Mouse (Mus musculus): ENCODE results near the gene Pklr.

Pklr gene

DNA sequence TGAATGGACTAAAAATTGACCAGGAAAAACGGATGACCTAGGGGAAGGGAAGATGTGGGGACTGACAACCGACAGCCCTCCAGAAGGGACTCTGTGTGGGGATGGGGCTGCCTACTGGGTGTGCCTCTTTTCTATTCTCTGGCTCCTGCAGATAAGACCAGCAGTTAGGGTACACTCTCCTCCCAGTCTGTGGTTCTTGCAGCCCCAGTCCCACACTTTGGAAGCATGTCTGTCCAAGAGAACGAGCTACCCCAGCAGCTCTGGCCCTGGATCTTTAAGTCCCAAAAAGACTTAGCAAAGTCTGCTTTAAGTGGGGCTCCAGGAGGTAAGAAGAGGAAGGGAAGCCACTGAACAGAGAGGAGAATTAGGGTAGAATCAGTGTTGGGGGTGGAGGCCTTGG lies at the start of gene Pklr:
TSS of gene Pklr (plus strand) at position 185 of the 400 bp plus-strand sequence.
- DNase-seq (ENCODE audit: low spot score) = no peak

GRCm38 (mm10) chr3:89087338-89088110 lies 48.4 kb upstream of the Pklr start:
- peak; percentile 78 for DNase-seq (ENCODE audit: low spot score)

GRCm38 (mm10) chr3:89088974-89089373 lies 47.0 kb upstream of the Pklr start:
- DNase-seq (ENCODE audit: low spot score) = no peak

- DNase-seq (ENCODE audit: low spot score) = peak; percentile 80
These were observed 45.9 kb upstream of the Pklr start for GRCm38 (mm10) chr3:89089882-89090591.

GRCm38 (mm10) chr3:89090694-89091655 lies 45.0 kb upstream of the Pklr start:
- peak; percentile 86 for DNase-seq (ENCODE audit: low spot score)

GRCm38 (mm10) chr3:89091811-89092508 lies 44.0 kb upstream of the Pklr start:
- no peak for DNase-seq (ENCODE audit: low spot score)

GRCm38 (mm10) chr3:89092509-89093090 lies 43.3 kb upstream of the Pklr start:
- no peak for DNase-seq (ENCODE audit: low spot score)

DNA sequence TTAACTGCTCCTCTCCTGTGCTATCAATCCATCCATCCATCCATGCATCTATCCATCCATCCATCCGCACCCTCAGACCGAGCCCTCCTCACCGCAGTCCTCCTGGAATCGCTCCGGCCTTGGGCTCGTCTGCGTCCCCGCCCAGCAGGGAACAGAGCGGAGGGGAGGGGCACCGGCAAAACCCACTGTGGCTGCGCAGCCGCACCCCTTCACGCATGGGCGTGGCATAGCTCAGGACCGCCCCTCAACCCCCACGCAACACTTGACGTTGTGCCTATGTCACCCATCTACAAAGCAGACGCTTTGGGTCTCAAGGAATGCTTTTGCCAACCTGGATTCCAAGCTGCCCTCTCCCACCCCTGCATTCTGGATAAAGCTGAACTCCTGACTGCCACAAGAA lies 42.8 kb upstream of the Pklr start, which contains the start of gene Rusc1:
TSS of gene Rusc1 (minus strand) at position 137 of the 400 bp plus-strand sequence.
- peak; percentile 85 for DNase-seq (ENCODE audit: low spot score)

GRCm38 (mm10) chr3:89094021-89094420 lies 41.9 kb upstream of the Pklr start:
- no peak for DNase-seq (ENCODE audit: low spot score)

DNA sequence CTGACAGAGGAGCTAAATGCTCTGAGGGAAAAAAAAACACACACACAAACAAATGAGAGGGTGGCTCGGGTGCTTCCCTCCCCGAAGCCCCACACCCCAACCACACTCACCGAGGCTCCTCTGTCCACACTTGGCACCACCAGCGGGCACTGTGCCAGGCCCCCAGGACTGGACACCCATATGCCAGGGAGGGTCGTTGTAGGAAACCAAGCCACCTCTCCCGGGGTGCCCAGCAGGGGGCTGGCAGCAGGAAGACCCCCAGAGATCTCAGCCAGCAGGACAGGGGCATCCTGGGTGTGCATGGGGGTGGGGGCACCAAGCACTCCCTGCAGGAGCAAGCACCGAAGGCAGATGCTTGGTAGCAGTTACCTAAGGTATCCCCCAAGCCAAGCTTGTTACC lies 35.1 kb upstream of the Pklr start, which contains the start of gene Gm43738:
TSS of gene Gm43738 (minus strand) at position 289 of the 400 bp plus-strand sequence.
- DNase-seq (ENCODE audit: low spot score) = no peak

DNA sequence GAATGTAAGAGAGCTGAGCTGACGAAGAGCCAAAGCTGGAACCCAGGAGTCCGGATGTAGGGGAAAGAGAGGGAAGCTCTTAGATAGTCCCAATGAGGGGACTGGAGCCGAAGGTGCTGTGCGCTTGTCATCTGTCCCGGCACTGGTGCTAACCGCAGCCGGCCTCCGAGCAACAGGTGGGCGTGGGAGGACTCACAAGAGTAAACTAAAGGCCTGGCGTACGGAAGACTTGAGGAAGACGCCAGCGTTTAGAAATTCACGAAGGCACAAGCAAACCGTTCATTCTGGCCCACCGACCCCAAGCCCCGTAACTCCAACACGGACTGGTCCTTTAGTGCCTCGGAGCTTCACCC lies 34.5 kb upstream of the Pklr start:
- DNase-seq (ENCODE audit: low spot score) = no peak

DNA sequence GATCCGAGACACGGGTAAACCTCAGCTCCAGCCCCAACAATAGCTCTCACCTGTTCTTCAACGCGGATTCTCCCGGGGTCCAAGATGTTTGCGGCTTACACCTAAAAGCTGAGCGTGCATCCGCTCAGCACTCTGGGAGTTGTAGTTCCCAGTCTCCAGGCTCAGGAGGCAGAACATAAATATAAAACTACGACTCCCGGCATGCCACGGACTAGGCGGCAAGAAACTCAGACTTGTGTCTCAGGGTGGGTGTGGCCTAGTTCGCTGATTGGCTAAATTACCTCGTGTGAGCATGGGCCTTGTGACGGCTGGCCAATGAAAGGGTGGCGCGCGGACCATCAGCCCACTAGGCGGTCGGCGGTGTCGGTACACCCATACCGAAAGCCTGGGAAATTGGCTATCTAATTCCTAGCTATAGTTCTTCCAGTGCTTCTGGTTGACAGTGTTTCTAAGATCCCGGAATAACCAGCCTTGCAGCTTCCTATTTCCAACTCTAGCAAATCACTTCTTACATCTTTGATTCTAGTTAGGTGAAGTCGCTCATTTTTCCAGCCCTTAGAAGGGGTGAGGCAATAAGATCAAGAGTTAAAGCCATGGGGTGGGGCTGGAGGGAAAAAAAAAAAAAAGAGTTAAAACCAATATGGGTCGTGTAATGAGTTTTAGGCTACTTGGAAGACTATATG lies 34.0 kb upstream of the Pklr start, which contains the start of gene Fdps:
TSS of gene Fdps (minus strand) at position 148 of the 683 bp plus-strand sequence.
- peak; percentile 89 for DNase-seq (ENCODE audit: low spot score)

- DNase-seq (ENCODE audit: low spot score) = no peak
These were observed 33.2 kb upstream of the Pklr start for GRCm38 (mm10) chr3:89102495-89103290.

- no peak for DNase-seq (ENCODE audit: low spot score)
These were observed 32.7 kb upstream of the Pklr start for GRCm38 (mm10) chr3:89103291-89103595.

DNA sequence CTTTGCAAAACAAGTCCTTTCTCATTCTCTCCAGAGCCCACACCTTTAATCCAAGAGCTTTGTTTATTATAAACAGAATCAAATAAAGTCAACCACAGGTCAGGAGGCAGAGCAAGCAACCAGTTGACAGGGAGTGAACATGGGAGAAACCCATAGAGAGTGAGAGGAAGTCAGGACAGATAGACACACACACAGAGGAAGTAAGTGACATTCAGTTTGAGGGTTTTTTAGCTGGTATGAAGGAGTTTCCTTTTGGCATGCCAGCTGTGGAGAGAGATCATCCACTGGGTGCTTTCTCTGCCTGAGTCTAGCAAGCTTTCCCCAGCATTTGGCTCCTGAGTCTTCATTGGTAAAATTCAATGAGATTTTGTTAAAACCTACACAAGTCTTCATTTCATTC lies 29.1 kb upstream of the Pklr start:
- DNase-seq (ENCODE audit: low spot score) = no peak

- no peak for DNase-seq (ENCODE audit: low spot score)
These were observed 28.4 kb upstream of the Pklr start for GRCm38 (mm10) chr3:89107545-89107944.

GRCm38 (mm10) chr3:89108146-89108545 lies 27.8 kb upstream of the Pklr start:
- DNase-seq (ENCODE audit: low spot score) = no peak

- no peak for DNase-seq (ENCODE audit: low spot score)
These were observed 22.9 kb upstream of the Pklr start for GRCm38 (mm10) chr3:89113058-89113457.

DNA sequence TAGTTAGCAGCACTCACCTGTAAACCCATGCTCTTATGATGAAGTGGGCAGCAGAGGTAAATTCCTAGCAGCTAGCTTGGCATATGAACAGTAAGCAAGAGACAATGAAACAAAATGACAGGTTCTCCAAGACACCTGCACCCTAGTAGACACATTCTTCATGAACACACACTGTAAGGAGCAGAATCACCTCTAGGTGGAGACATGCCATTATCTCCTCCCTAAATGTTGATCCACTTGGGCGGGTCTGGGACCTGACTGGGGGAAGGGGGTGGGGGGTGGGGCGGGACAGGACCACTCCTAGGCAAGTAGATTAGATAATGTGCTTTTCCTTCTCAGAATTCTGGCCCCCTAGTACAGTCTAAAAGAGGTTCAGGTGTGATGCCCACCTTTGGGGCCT lies 20.4 kb upstream of the Pklr start:
- DNase-seq (ENCODE audit: low spot score) = no peak

DNA sequence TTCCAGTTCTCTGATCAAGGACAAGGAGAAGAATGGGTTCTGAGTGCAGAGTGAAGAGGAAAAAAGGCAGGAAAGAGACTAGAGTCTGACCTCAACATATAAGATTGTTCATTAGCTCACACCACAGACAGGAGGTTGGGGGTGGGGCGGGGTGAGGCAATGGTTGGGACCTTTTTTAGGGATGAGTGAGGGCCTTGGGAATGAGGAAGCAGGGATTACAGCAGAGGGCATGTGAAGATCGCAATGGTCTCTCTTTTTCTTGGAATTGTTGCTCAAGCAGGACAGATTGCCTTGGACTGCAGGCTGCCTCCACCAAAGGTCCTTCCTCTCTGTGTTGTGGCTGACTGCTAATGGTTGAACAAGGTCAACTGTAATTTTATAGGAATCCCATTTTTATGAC lies 12.6 kb upstream of the Pklr start:
- DNase-seq (ENCODE audit: low spot score) = peak; percentile 37

Measured in ovary, postnatal 36 days (tissue).